Mouse (Mus musculus): ENCODE measurements at regions not wholly inside any gene's neighbourhood (a gene's known extent, or its start where the extent isn't known, plus 50 kb on each side); places are given as distances from the start of the nearest gene placed in this dataset.
"Not testable (repeated sequence)": the region's sequence is repeated elsewhere in the genome, so short reads cannot be mapped to it uniquely, and the experiment has no call there.

GRCm38 (mm10) chr17:43139916-43140315 lies 123.6 kb downstream of the Tnfrsf21 start:
- no peaks in the 10 kb centered on the region for H3K36me3 ChIP-seq (ENCODE audit: control insufficient read depth, insufficient read depth, low read length)
- H3K4me2 ChIP-seq: peak overlapping the region; percentile 35
- H3K4me1 ChIP-seq (ENCODE audit: control insufficient read depth, insufficient read depth, low read length): no peaks in the 10 kb centered on the region
- 33% methylated on average over 7 of the region's 8 CpGs for WGBS (ENCODE audit: insufficient replicate concordance)
- no peaks in the 10 kb centered on the region for H3K27me3 ChIP-seq (ENCODE audit: control insufficient read depth, insufficient read depth, low read length)
- H3K27ac ChIP-seq (ENCODE audit: low read depth, low read length): no peak overlapping the region
- no peaks in the 10 kb centered on the region for H3K9me3 ChIP-seq (replicated peaks; ENCODE audit: control insufficient read depth, low read length)
- H3K9ac ChIP-seq (ENCODE audit: low read depth, low read length): no peak overlapping the region
- no peak overlapping the region for H3K4me3 ChIP-seq (ENCODE audit: low read depth, low read length)
- ATAC-seq (replicated peaks; ENCODE audit: insufficient number of reproducible peaks, low FRiP score, low TSS enrichment): no peak

GRCm38 (mm10) chr17:43141740-43142139 lies 125.4 kb downstream of the Tnfrsf21 start:
- Histone ChIP-seq H3K27me3 (ENCODE audit: control insufficient read depth, insufficient read depth, low read length) (no peaks in the 10 kb centered on the region), H3K4me1 (ENCODE audit: control insufficient read depth, insufficient read depth, low read length) (no peaks in the 10 kb centered on the region), H3K27ac (ENCODE audit: low read depth, low read length) (no peak overlapping the region), H3K4me3 (ENCODE audit: low read depth, low read length) (no peak overlapping the region), H3K36me3 (ENCODE audit: control insufficient read depth, insufficient read depth, low read length) (no peaks in the 10 kb centered on the region), H3K9me3 (replicated peaks; ENCODE audit: control insufficient read depth, low read length) (no peaks in the 10 kb centered on the region), H3K9ac (ENCODE audit: low read depth, low read length) (no peak overlapping the region), H3K4me2 (no peak overlapping the region)
- no peak for ATAC-seq (replicated peaks; ENCODE audit: insufficient number of reproducible peaks, low FRiP score, low TSS enrichment)
- whole genome bisulfite sequencing (ENCODE audit: insufficient replicate concordance): 78% methylated on average over 7 of the region's 7 CpGs

- Histone ChIP-seq H3K9me3 (replicated peaks; ENCODE audit: control insufficient read depth, low read length) (no peaks in the 10 kb centered on the region), H3K4me2 (no peak overlapping the region), H3K27ac (ENCODE audit: low read depth, low read length) (no peak overlapping the region), H3K36me3 (ENCODE audit: control insufficient read depth, insufficient read depth, low read length) (no peaks in the 10 kb centered on the region), H3K4me3 (ENCODE audit: low read depth, low read length) (no peak overlapping the region), H3K4me1 (ENCODE audit: control insufficient read depth, insufficient read depth, low read length) (peaks cover 5% of the 10 kb centered on the region), H3K9ac (ENCODE audit: low read depth, low read length) (no peak overlapping the region), H3K27me3 (ENCODE audit: control insufficient read depth, insufficient read depth, low read length) (no peaks in the 10 kb centered on the region)
- ATAC-seq (replicated peaks; ENCODE audit: insufficient number of reproducible peaks, low FRiP score, low TSS enrichment): no peak
- WGBS (ENCODE audit: insufficient replicate concordance): 85% methylated on average over 1 of the region's 1 CpGs
Measured at GRCm38 (mm10) chr17:43145749-43146148, 124.4 kb upstream of the Adgrf1 start.

- ATAC-seq (replicated peaks; ENCODE audit: insufficient number of reproducible peaks, low FRiP score, low TSS enrichment): no peak
- no peaks in the 10 kb centered on the region for H3K36me3 ChIP-seq (ENCODE audit: control insufficient read depth, insufficient read depth, low read length)
- H3K4me2 ChIP-seq: no peak overlapping the region
- no peak overlapping the region for H3K4me3 ChIP-seq (ENCODE audit: low read depth, low read length)
- no peak overlapping the region for H3K27ac ChIP-seq (ENCODE audit: low read depth, low read length)
- no peaks in the 10 kb centered on the region for H3K27me3 ChIP-seq (ENCODE audit: control insufficient read depth, insufficient read depth, low read length)
- H3K9ac ChIP-seq (ENCODE audit: low read depth, low read length): no peak overlapping the region
- WGBS (ENCODE audit: insufficient replicate concordance): 4% methylated on average over 3 of the region's 3 CpGs
- H3K9me3 ChIP-seq (replicated peaks; ENCODE audit: control insufficient read depth, low read length): no peaks in the 10 kb centered on the region
- peaks cover 5% of the 10 kb centered on the region for H3K4me1 ChIP-seq (ENCODE audit: control insufficient read depth, insufficient read depth, low read length)
Measured at GRCm38 (mm10) chr17:43147935-43148334, 122.2 kb upstream of the Adgrf1 start.

GRCm38 (mm10) chr17:43152620-43153019 lies 117.5 kb upstream of the Adgrf1 start:
- Histone ChIP-seq H3K4me2 (no peak overlapping the region), H3K9me3 (replicated peaks; ENCODE audit: control insufficient read depth, low read length) (no peaks in the 10 kb centered on the region), H3K36me3 (ENCODE audit: control insufficient read depth, insufficient read depth, low read length) (no peaks in the 10 kb centered on the region), H3K27ac (ENCODE audit: low read depth, low read length) (no peak overlapping the region), H3K4me3 (ENCODE audit: low read depth, low read length) (no peak overlapping the region), H3K9ac (ENCODE audit: low read depth, low read length) (no peak overlapping the region), H3K27me3 (ENCODE audit: control insufficient read depth, insufficient read depth, low read length) (no peaks in the 10 kb centered on the region), H3K4me1 (ENCODE audit: control insufficient read depth, insufficient read depth, low read length) (peaks cover 5% of the 10 kb centered on the region)
- ATAC-seq (replicated peaks; ENCODE audit: insufficient number of reproducible peaks, low FRiP score, low TSS enrichment): no peak
- WGBS (ENCODE audit: insufficient replicate concordance): 81% methylated on average over 3 of the region's 3 CpGs

- not testable (repeated sequence) for ATAC-seq (replicated peaks; ENCODE audit: insufficient number of reproducible peaks, low FRiP score, low TSS enrichment)
Measured at GRCm38 (mm10) chr17:43155271-43155670, 114.9 kb upstream of the Adgrf1 start.

GRCm38 (mm10) chr17:43156116-43156515 lies 114.0 kb upstream of the Adgrf1 start:
- WGBS (ENCODE audit: insufficient replicate concordance): 57% methylated on average over 5 of the region's 5 CpGs
- no peaks in the 10 kb centered on the region for H3K36me3 ChIP-seq (ENCODE audit: control insufficient read depth, insufficient read depth, low read length)
- ATAC-seq (replicated peaks; ENCODE audit: insufficient number of reproducible peaks, low FRiP score, low TSS enrichment): no peak
- no peaks in the 10 kb centered on the region for H3K9me3 ChIP-seq (replicated peaks; ENCODE audit: control insufficient read depth, low read length)
- H3K9ac ChIP-seq (ENCODE audit: low read depth, low read length): no peak overlapping the region
- no peak overlapping the region for H3K4me3 ChIP-seq (ENCODE audit: low read depth, low read length)
- H3K4me2 ChIP-seq: no peak overlapping the region
- H3K27ac ChIP-seq (ENCODE audit: low read depth, low read length): no peak overlapping the region
- peaks cover 4% of the 10 kb centered on the region; the same call in 1 of the 2 replicates for H3K4me1 ChIP-seq (ENCODE audit: control insufficient read depth, insufficient read depth, low read length)
- H3K27me3 ChIP-seq (ENCODE audit: control insufficient read depth, insufficient read depth, low read length): no peaks in the 10 kb centered on the region

More at GRCm38 (mm10) chr17:43155271-43155670, 114.9 kb upstream of the Adgrf1 start:
- H3K9me3 ChIP-seq (replicated peaks; ENCODE audit: control insufficient read depth, low read length); H3K9ac ChIP-seq (ENCODE audit: low read depth, low read length); H3K4me2 ChIP-seq; H3K27ac ChIP-seq (ENCODE audit: low read depth, low read length); H3K36me3 ChIP-seq (ENCODE audit: control insufficient read depth, insufficient read depth, low read length); H3K4me1 ChIP-seq (ENCODE audit: control insufficient read depth, insufficient read depth, low read length); H3K4me3 ChIP-seq (ENCODE audit: low read depth, low read length); H3K27me3 ChIP-seq (ENCODE audit: control insufficient read depth, insufficient read depth, low read length): not testable (repeated sequence)
- 93% methylated on average over 8 of the region's 8 CpGs for WGBS (ENCODE audit: insufficient replicate concordance)

- ATAC-seq (replicated peaks; ENCODE audit: insufficient number of reproducible peaks, low FRiP score, low TSS enrichment): no peak
- 47% methylated on average over 15 of the region's 15 CpGs for WGBS (ENCODE audit: insufficient replicate concordance)
- H3K36me3 ChIP-seq (ENCODE audit: control insufficient read depth, insufficient read depth, low read length): no peaks in the 10 kb centered on the region
- no peaks in the 10 kb centered on the region for H3K27me3 ChIP-seq (ENCODE audit: control insufficient read depth, insufficient read depth, low read length)
- no peak overlapping the region for H3K27ac ChIP-seq (ENCODE audit: low read depth, low read length)
- H3K9ac ChIP-seq (ENCODE audit: low read depth, low read length): no peak overlapping the region
- no peaks in the 10 kb centered on the region for H3K9me3 ChIP-seq (replicated peaks; ENCODE audit: control insufficient read depth, low read length)
- no peak overlapping the region for H3K4me3 ChIP-seq (ENCODE audit: low read depth, low read length)
- peak overlapping the region; percentile 35; the same call in 1 of the 2 replicates for H3K4me2 ChIP-seq
- peaks cover 4% of the 10 kb centered on the region; the same call in 1 of the 2 replicates for H3K4me1 ChIP-seq (ENCODE audit: control insufficient read depth, insufficient read depth, low read length)
Measured at GRCm38 (mm10) chr17:43157781-43158501, 112.2 kb upstream of the Adgrf1 start.

- Histone ChIP-seq H3K27me3 (ENCODE audit: control insufficient read depth, insufficient read depth, low read length) (no peaks in the 10 kb centered on the region), H3K27ac (ENCODE audit: low read depth, low read length) (no peak overlapping the region), H3K4me3 (ENCODE audit: low read depth, low read length) (no peak overlapping the region), H3K4me1 (ENCODE audit: control insufficient read depth, insufficient read depth, low read length) (peaks cover 4% of the 10 kb centered on the region; the same call in 1 of the 2 replicates), H3K9ac (ENCODE audit: low read depth, low read length) (no peak overlapping the region), H3K9me3 (replicated peaks; ENCODE audit: control insufficient read depth, low read length) (no peaks in the 10 kb centered on the region), H3K4me2 (peak overlapping the region; percentile 37), H3K36me3 (ENCODE audit: control insufficient read depth, insufficient read depth, low read length) (no peaks in the 10 kb centered on the region)
- ATAC-seq (replicated peaks; ENCODE audit: insufficient number of reproducible peaks, low FRiP score, low TSS enrichment): no peak
- WGBS (ENCODE audit: insufficient replicate concordance): 41% methylated on average over 10 of the region's 10 CpGs
Measured at GRCm38 (mm10) chr17:43158741-43159140, 111.4 kb upstream of the Adgrf1 start.
